Mouse (Mus musculus): ENCODE results near the gene Senp8. TPM values are rescaled to one million over a fixed set of nuclear protein-coding genes. Genes with fewer than 3 reads are reported as not detected.

The Senp8 gene
- polyA plus RNA-seq, 1 experiment from 2014 or later, result 9.2 TPM

- Histone ChIP-seq H3K4me2 (no peak overlapping the region), H3K9me3 (no peaks in the 10 kb centered on the region), H3K27ac (no peak overlapping the region), H3K27me3 (no peaks in the 10 kb centered on the region), H3K4me1 (peaks cover 2% of the 10 kb centered on the region; the same call in 1 of the 2 replicates), H3K36me3 (no peaks in the 10 kb centered on the region), H3K4me3 (no peak overlapping the region), H3K9ac (no peak overlapping the region)
- WGBS, result 51% methylated on average over 10 of the region's 10 CpGs
- ATAC-seq (ENCODE audit: insufficient number of reproducible peaks, low FRiP score, low TSS enrichment, low read depth), result no peak
These were observed 43.4 kb downstream of the Senp8 start for GRCm38 (mm10) chr9:59706850-59707825.

GRCm38 (mm10) chr9:59703099-59703498, 47.4 kb downstream of the Senp8 start:
- H3K27ac ChIP-seq, result no peak overlapping the region
- no peaks in the 10 kb centered on the region for H3K36me3 ChIP-seq
- H3K4me3 ChIP-seq, result no peak overlapping the region
- H3K27me3 ChIP-seq, result no peaks in the 10 kb centered on the region
- H3K4me1 ChIP-seq, result 0 out of 2 replicates have a peak, but pooled peaks cover 2% of the 10 kb centered on the region
- H3K4me2 ChIP-seq, result no peak overlapping the region
- 50% methylated on average over 6 of the region's 6 CpGs for WGBS
- no peak overlapping the region for H3K9ac ChIP-seq
- no peak for ATAC-seq (ENCODE audit: insufficient number of reproducible peaks, low FRiP score, low TSS enrichment, low read depth)
- no peaks in the 10 kb centered on the region for H3K9me3 ChIP-seq

- Histone ChIP-seq H3K4me1 (no peaks in the 10 kb centered on the region), H3K4me2 (no peak overlapping the region), H3K27me3 (no peaks in the 10 kb centered on the region), H3K4me3 (no peak overlapping the region), H3K36me3 (no peaks in the 10 kb centered on the region), H3K9me3 (no peaks in the 10 kb centered on the region), H3K27ac (no peak overlapping the region), H3K9ac (no peak overlapping the region)
- WGBS, result 81% methylated on average over 7 of the region's 7 CpGs
- no peak for ATAC-seq (ENCODE audit: insufficient number of reproducible peaks, low FRiP score, low TSS enrichment, low read depth)
These were observed 49.4 kb downstream of the Senp8 start for GRCm38 (mm10) chr9:59701094-59701493.

DNA sequence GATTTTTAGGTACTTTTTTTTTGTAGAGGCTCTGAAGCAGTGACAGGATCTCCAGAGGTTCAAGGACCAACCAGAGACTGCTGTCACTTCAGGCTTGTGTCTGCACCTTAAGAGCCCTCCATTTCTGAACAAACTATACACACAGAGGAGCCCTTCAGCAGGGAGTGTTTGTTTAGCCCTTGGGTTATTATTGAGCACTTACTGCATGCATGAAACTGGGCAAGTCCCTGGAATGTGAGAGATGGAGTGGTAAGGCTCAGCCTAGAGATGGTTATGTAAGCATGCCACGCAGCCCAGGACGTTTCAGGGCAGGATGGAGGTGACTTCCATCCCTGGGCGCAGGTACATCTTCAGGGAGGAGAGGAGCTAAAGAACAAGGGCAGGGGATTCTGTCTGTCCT, 54.1 kb downstream of the Senp8 start:
- Histone ChIP-seq H3K4me1 (peaks cover 23% of the 10 kb centered on the region), H3K27ac (no peak overlapping the region), H3K9ac (no peak overlapping the region), H3K27me3 (no peaks in the 10 kb centered on the region), H3K9me3 (no peaks in the 10 kb centered on the region), H3K36me3 (no peaks in the 10 kb centered on the region), H3K4me3 (no peak overlapping the region), H3K4me2 (no peak overlapping the region)
- 93% methylated on average over 3 of the region's 3 CpGs for WGBS
- no peak for ATAC-seq (ENCODE audit: insufficient number of reproducible peaks, low FRiP score, low TSS enrichment, low read depth)

DNA sequence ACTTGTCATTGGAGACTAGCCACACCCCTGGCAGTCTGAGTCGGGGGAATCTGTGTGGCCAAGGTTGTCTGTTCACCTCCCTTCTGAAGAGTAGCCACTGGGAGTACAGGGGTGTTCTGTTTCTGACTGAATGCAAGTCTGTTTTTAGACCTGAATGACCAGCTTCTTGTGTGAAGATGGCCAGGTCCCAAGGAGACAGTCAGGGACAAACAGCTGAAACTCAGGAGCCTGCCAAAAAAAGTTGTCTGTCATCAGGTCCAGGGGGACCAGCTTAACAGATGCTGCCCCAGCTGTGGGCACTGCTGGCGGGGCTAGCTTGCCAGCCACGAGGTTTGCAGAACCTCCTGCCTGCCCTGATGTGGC, 55.1 kb downstream of the Senp8 start:
- 25% methylated on average over 3 of the region's 3 CpGs for WGBS
- peak overlapping the region; percentile 67; the same call in 1 of the 2 replicates for H3K27ac ChIP-seq

DNA sequence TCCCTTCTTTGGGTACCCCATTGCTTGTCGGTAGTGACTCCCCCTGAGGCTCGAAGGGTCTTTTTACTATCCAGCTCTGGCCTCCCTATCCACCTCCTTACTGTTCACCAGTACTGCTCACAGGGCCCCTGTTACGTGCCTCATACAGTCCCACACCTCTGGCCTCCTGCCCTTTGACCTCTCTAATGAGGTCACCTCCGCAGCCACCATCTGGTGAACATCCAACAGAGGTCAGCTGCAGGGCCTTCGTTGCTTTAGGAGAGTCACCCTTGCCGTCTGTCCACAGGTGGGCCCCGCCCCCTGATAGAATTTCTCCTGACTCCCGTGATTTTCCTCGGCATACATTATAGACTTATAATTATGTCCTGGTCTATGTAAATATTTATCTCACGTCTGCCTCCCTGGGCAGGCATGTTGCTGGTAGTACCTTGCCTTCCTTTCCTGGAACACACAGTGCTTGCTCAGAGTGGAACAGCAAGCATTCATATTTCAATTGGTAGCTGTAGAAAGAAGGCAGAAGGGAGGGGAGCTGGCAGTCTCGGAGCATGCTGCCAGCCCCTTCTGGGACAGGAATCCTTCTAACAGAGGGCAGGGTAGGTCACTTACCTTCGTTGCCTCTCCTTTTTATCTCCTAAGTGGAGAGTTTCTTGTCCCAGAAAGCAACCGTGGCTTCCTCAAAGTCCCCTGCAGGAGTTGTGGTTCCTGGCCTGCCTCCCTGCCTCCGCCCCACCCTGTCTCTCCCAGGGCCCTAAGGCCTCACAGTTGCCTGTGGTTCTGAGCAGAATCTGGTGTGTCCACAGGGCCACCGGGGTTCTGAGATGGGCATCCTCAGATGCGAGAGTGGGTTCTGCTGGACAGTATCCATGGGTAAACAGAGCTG, 55.7 kb downstream of the Senp8 start:
- WGBS, result 30% methylated on average over 16 of the region's 16 CpGs
- no peak overlapping the region for H3K4me3 ChIP-seq
- H3K27me3 ChIP-seq, result no peaks in the 10 kb centered on the region
- no peaks in the 10 kb centered on the region for H3K36me3 ChIP-seq
- peaks cover 23% of the 10 kb centered on the region for H3K4me1 ChIP-seq
- no peak for ATAC-seq (ENCODE audit: insufficient number of reproducible peaks, low FRiP score, low TSS enrichment, low read depth)
- H3K9ac ChIP-seq, result no peak overlapping the region
- no peak overlapping the region for H3K4me2 ChIP-seq
- H3K9me3 ChIP-seq, result no peaks in the 10 kb centered on the region
- H3K27ac ChIP-seq, result peak overlapping the region; percentile 67

More for the DNA sequence above, 55.1 kb downstream of the Senp8 start:
- Histone ChIP-seq H3K9me3 (no peaks in the 10 kb centered on the region), H3K4me3 (no peak overlapping the region), H3K4me1 (peaks cover 23% of the 10 kb centered on the region), H3K36me3 (no peaks in the 10 kb centered on the region), H3K27me3 (no peaks in the 10 kb centered on the region), H3K4me2 (no peak overlapping the region), H3K9ac (no peak overlapping the region)
- no peak for ATAC-seq (ENCODE audit: insufficient number of reproducible peaks, low FRiP score, low TSS enrichment, low read depth)

GRCm38 (mm10) chr9:59692145-59692544, 58.4 kb downstream of the Senp8 start:
- no peak overlapping the region for H3K9ac ChIP-seq
- peak overlapping the region; percentile 34 for H3K4me3 ChIP-seq
- peaks cover 23% of the 10 kb centered on the region for H3K4me1 ChIP-seq
- peak overlapping the region; percentile 88 for H3K27ac ChIP-seq
- WGBS, result 18% methylated on average over 9 of the region's 9 CpGs
- H3K4me2 ChIP-seq, result peak overlapping the region; percentile 65
- no peaks in the 10 kb centered on the region for H3K27me3 ChIP-seq
- ATAC-seq (ENCODE audit: insufficient number of reproducible peaks, low FRiP score, low TSS enrichment, low read depth), result peak; percentile 62; the same call in 1 of the 2 replicates
- H3K9me3 ChIP-seq, result no peaks in the 10 kb centered on the region
- H3K36me3 ChIP-seq, result no peaks in the 10 kb centered on the region

GRCm38 (mm10) chr9:59691635-59692094, 58.8 kb downstream of the Senp8 start:
- H3K27ac ChIP-seq, result peak overlapping the region; percentile 88
- peak overlapping the region; percentile 65 for H3K4me2 ChIP-seq
- H3K36me3 ChIP-seq, result no peaks in the 10 kb centered on the region
- H3K4me3 ChIP-seq, result peak overlapping the region; percentile 34
- no peak overlapping the region for H3K9ac ChIP-seq
- no peaks in the 10 kb centered on the region for H3K27me3 ChIP-seq
- WGBS, result 4% methylated on average over 23 of the region's 23 CpGs
- ATAC-seq (ENCODE audit: insufficient number of reproducible peaks, low FRiP score, low TSS enrichment, low read depth), result peak; percentile 85
- no peaks in the 10 kb centered on the region for H3K9me3 ChIP-seq
- H3K4me1 ChIP-seq, result peaks cover 23% of the 10 kb centered on the region

GRCm38 (mm10) chr9:59687416-59688046, 63.0 kb downstream of the Senp8 start:
- H3K9ac ChIP-seq, result no peak overlapping the region
- H3K4me2 ChIP-seq, result no peak overlapping the region
- peaks cover 12% of the 10 kb centered on the region for H3K4me1 ChIP-seq
- 26% methylated on average over 6 of the region's 6 CpGs for WGBS
- no peaks in the 10 kb centered on the region for H3K9me3 ChIP-seq
- no peak for ATAC-seq (ENCODE audit: insufficient number of reproducible peaks, low FRiP score, low TSS enrichment, low read depth)
- no peak overlapping the region for H3K27ac ChIP-seq
- no peaks in the 10 kb centered on the region for H3K36me3 ChIP-seq
- no peak overlapping the region for H3K4me3 ChIP-seq
- H3K27me3 ChIP-seq, result no peaks in the 10 kb centered on the region

All from limb, embryonic 15.5 days (tissue).